Mouse (Mus musculus) liver, adult 2 months (tissue): Measurements from ENCODE around the gene Srgap1. TPM values are rescaled to one million over a fixed set of nuclear protein-coding genes. Genes with fewer than 3 reads are reported as not detected.

ENCODE experiments used
- DNase-seq: peaks from one replicate; pipeline ENCODE4 v3.0.0-alpha.2; 2011; ENCODE audit warnings: low read depth, low spot score; ENCODE audit errors: extremely low read depth
- H3K27ac ChIP-seq: fragments of 200-500 bp; replicated peaks from 2 replicates; pipeline ENCODE4 v1.5.1; 2012; ENCODE audit warnings: low read depth, mild to moderate bottlenecking, control low read depth, inconsistent platforms, low read length; ENCODE audit not compliant: insufficient read depth
- H3K27me3 ChIP-seq: fragments of 200-500 bp; 2 replicates; pipeline ENCODE4 v1.6.1; 2012; ENCODE audit warnings: mild to moderate bottlenecking, moderate library complexity, low read length, inconsistent platforms; ENCODE audit not compliant: control insufficient read depth, insufficient read depth
- H3K36me3 ChIP-seq: fragments of 200-500 bp; 2 replicates; pipeline ENCODE4 v1.6.1; 2012; ENCODE audit warnings: low read length, inconsistent platforms; ENCODE audit not compliant: control insufficient read depth, insufficient read depth
- H3K4me1 ChIP-seq: fragments of 200-500 bp; 2 replicates; pipeline ENCODE4 v1.6.1; 2011; ENCODE audit warnings: low read length; ENCODE audit not compliant: control insufficient read depth, insufficient read depth
- H3K4me3 ChIP-seq: fragments of 200-500 bp; 2 replicates; pipeline ENCODE4 v1.5.1; 2011; ENCODE audit warnings: low read depth, mild to moderate bottlenecking, control low read depth, low read length, moderate library complexity; ENCODE audit not compliant: insufficient read depth
- H3K79me2 ChIP-seq: fragments of 200-500 bp; 2 replicates; pipeline ENCODE4 v1.6.1; 2012; ENCODE audit warnings: inconsistent platforms, mild to moderate bottlenecking, low read length, moderate library complexity; ENCODE audit not compliant: control insufficient read depth, insufficient read depth
- H3K9ac ChIP-seq: fragments of 200-500 bp; 2 replicates; pipeline ENCODE4 v1.6.1; 2012; ENCODE audit warnings: low read depth, mild to moderate bottlenecking, control low read depth, inconsistent platforms, low read length
- CTCF ChIP-seq: fragments of 200-500 bp; IDR thresholded peaks from 2 replicates; pipeline ENCODE4 v1.5.1; 2011; ENCODE audit warnings: low read depth, low read length, control low read depth
- POLR2A ChIP-seq: fragments of 200-500 bp; IDR thresholded peaks from 2 replicates; pipeline ENCODE4 v1.6.1; 2011; ENCODE audit warnings: low read length, control low read depth; ENCODE audit not compliant: insufficient read depth; ENCODE audit errors: extremely low read depth
- WGBS: fragments of 180-500 bp; shearing (Covaris S2); methylation state at CpG from one replicate; pipeline ENCODE4 v1.1.7; 2018; 5-methylcytosine and 5-hydroxymethylcytosine counted together
- polyA plus RNA-seq: library from polyadenylated mRNA; depleted of rRNA; stranded (reverse); fragments of >200 nt; gene quantifications from 2 replicates; pipeline ENCODE4 v1.2.3, GENCODE M21; 2012
- total RNA-seq: library from RNA; depleted of rRNA; stranded (reverse); fragments of >200 nt; gene quantifications from 2 replicates; pipeline ENCODE4 v1.2.3, GENCODE M21; 2014

The Srgap1 gene
- total and polyA plus RNA-seq, 2 experiments = 0.31 to 0.55 TPM

- Histone ChIP-seq H3K27ac (no peak overlapping the region), H3K9ac (no peak overlapping the region), H3K4me1 (no peaks in the 10 kb centered on the region), H3K79me2 (no peaks in the 10 kb centered on the region), H3K27me3 (no peaks in the 10 kb centered on the region), H3K36me3 (no peaks in the 10 kb centered on the region), H3K4me3 (no peak overlapping the region)
- DNase-seq = no peak
- TF ChIP-seq CTCF (no peak), POLR2A (no peak)
- WGBS = 59% methylated on average over 8 of the region's 8 CpGs
Measured at GRCm38 (mm10) chr10:121759095-121759494, 288.0 kb downstream of the Srgap1 start.

GRCm38 (mm10) chr10:121756677-121757076 is 290.4 kb downstream of the Srgap1 start:
- 88% methylated on average over 4 of the region's 4 CpGs for WGBS
- Histone ChIP-seq H3K27me3 (no peaks in the 10 kb centered on the region), H3K9ac (no peak overlapping the region), H3K4me3 (no peak overlapping the region), H3K79me2 (no peaks in the 10 kb centered on the region), H3K4me1 (no peaks in the 10 kb centered on the region), H3K27ac (no peak overlapping the region), H3K36me3 (no peaks in the 10 kb centered on the region)
- no peak for DNase-seq
- TF ChIP-seq POLR2A (no peak), CTCF (no peak)

DNA sequence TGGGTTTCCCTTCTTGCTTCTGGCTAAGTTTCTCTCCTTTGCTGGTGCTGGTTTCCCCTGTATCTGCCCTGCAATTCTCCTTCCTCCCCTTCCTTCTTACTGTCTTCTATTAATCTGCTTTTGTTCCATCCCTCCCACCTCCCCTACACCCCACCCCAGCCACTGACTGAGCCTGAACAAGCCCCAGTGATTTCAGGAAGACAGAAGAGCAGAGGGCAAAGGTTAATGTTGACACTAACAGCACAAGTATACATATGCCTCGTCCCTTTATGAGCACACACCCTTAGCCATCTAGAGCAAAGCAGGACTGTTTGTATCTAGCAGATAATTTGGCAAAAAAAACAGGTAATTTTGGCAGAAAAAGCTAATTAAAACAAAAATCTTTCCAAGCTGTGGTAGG is 291.3 kb downstream of the Srgap1 start:
- no peak for DNase-seq
- Histone ChIP-seq H3K36me3 (no peaks in the 10 kb centered on the region), H3K4me3 (no peak overlapping the region), H3K4me1 (no peaks in the 10 kb centered on the region), H3K9ac (no peak overlapping the region), H3K27ac (no peak overlapping the region), H3K79me2 (no peaks in the 10 kb centered on the region), H3K27me3 (no peaks in the 10 kb centered on the region)
- TF ChIP-seq POLR2A = no peak
- TF ChIP-seq CTCF = no peak
- 7% methylated on average over 1 of the region's 1 CpGs for WGBS

DNA sequence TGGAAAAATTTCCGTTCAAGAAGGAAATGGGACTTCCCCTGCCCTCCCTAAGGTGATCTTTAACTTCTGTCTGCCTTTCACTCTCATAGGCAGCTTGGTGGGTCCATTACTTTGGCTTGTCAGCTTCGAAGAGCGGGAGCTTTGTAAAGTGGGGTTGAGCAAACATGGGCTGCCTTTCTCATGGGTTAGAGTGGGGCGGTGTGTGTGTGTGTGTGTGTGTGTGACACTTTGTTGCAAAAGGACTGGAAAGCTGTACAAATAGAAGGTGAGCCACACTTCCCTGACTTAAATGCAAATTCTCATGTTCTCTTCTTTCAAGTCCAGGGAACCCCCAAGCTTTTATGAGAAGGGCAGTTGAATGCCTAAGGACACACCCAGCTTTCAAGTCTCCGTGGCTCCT is 292.9 kb downstream of the Srgap1 start:
- H3K27ac ChIP-seq = no peak overlapping the region
- no peak for DNase-seq
- 67% methylated on average over 5 of the region's 5 CpGs for WGBS

GRCm38 (mm10) chr10:121750175-121750574 is 296.9 kb downstream of the Srgap1 start:
- Histone ChIP-seq H3K27ac (no peak overlapping the region), H3K4me3 (no peak overlapping the region), H3K79me2 (no peaks in the 10 kb centered on the region), H3K9ac (no peak overlapping the region), H3K36me3 (peaks cover 19% of the 10 kb centered on the region; the same call in 1 of the 2 replicates), H3K4me1 (no peaks in the 10 kb centered on the region), H3K27me3 (no peaks in the 10 kb centered on the region)
- WGBS = 95% methylated on average over 12 of the region's 12 CpGs
- no peak for TF ChIP-seq POLR2A
- TF ChIP-seq CTCF = no peak
- DNase-seq = no peak

More for the DNA sequence above, 292.9 kb downstream of the Srgap1 start:
- Histone ChIP-seq H3K9ac (no peak overlapping the region), H3K36me3 (peaks cover 4% of the 10 kb centered on the region; the same call in 1 of the 2 replicates), H3K4me1 (no peaks in the 10 kb centered on the region), H3K79me2 (no peaks in the 10 kb centered on the region), H3K27me3 (no peaks in the 10 kb centered on the region), H3K4me3 (no peak overlapping the region)
- TF ChIP-seq POLR2A (no peak), CTCF (no peak)

GRCm38 (mm10) chr10:121742336-121742735 is 304.8 kb downstream of the Srgap1 start:
- Histone ChIP-seq H3K9ac (no peak overlapping the region), H3K27ac (no peak overlapping the region), H3K79me2 (no peaks in the 10 kb centered on the region; the same call in 1 of the 2 replicates), H3K36me3 (peaks cover 6% of the 10 kb centered on the region; the same call in 1 of the 2 replicates), H3K4me3 (no peak overlapping the region), H3K27me3 (no peaks in the 10 kb centered on the region), H3K4me1 (peaks cover 3% of the 10 kb centered on the region; the same call in 1 of the 2 replicates)
- DNase-seq = peak; percentile 3
- 43% methylated on average over 4 of the region's 4 CpGs for WGBS
- TF ChIP-seq CTCF = no peak
- no peak for TF ChIP-seq POLR2A
